Mouse (Mus musculus) embryonic facial prominence, embryonic 11.5 days (tissue): ENCODE measurements around the gene Usp48. TPM values are rescaled to one million over a fixed set of nuclear protein-coding genes. Genes with fewer than 3 reads are reported as not detected.

Source experiments
- ATAC-seq: fragments of 200-750 bp; cut with Nextera tagmentation; replicated peaks from 2 replicates; pipeline ENCODE4 v1.8.0; 2017; ENCODE audit warnings: low read depth; ENCODE audit not compliant: insufficient number of reproducible peaks, low FRiP score, low TSS enrichment
- DNase-seq: peaks from one replicate; pipeline ENCODE4 v3.0.0-alpha.2; 2015; ENCODE audit warnings: low spot score
- H3K27ac ChIP-seq: fragments of 300-500 bp; sonication (generic); replicated peaks from 2 replicates; pipeline ENCODE4 v1.5.1; 2014; ENCODE audit warnings: mild to moderate bottlenecking, low read depth, low read length, control low read depth
- H3K27me3 ChIP-seq: fragments of 300-500 bp; sonication (generic); 2 replicates; pipeline ENCODE4 v1.6.1; 2014; ENCODE audit warnings: mild to moderate bottlenecking, low read length, moderate library complexity, mixed read lengths; ENCODE audit not compliant: control insufficient read depth, insufficient read depth
- H3K36me3 ChIP-seq: fragments of 300-500 bp; sonication (generic); replicated peaks from 2 replicates; pipeline ENCODE4 v1.6.1; 2014; ENCODE audit warnings: low read depth, mild to moderate bottlenecking, low read length, moderate library complexity, mixed read lengths; ENCODE audit not compliant: control insufficient read depth, insufficient read depth
- H3K4me1 ChIP-seq: fragments of 300-500 bp; sonication (generic); 2 replicates; pipeline ENCODE4 v1.6.1; 2014; ENCODE audit warnings: low read length, mixed read lengths; ENCODE audit not compliant: control insufficient read depth, insufficient read depth
- H3K4me2 ChIP-seq: fragments of 300-500 bp; sonication (generic); 2 replicates; pipeline ENCODE4 v1.6.1; 2014; ENCODE audit warnings: low read depth, mild to moderate bottlenecking, control low read depth, low read length, moderate library complexity
- H3K4me3 ChIP-seq: fragments of 300-500 bp; sonication (generic); 2 replicates; pipeline ENCODE4 v1.5.1; 2014; ENCODE audit warnings: low read depth, low read length, control low read depth
- H3K9ac ChIP-seq: fragments of 300-500 bp; sonication (generic); replicated peaks from 2 replicates; pipeline ENCODE4 v1.6.1; 2014; ENCODE audit warnings: mild to moderate bottlenecking, control low read depth, low read length
- H3K9me3 ChIP-seq: fragments of 300-500 bp; sonication (generic); replicated peaks from 2 replicates; pipeline ENCODE4 v1.6.1; 2016; ENCODE audit warnings: mild to moderate bottlenecking, low read length, inconsistent platforms, mixed read lengths; ENCODE audit not compliant: control insufficient read depth
- WGBS: fragments of 180-500 bp; shearing (Covaris S2); extraction: QIAGEN DNeasy Blood & Tissue Kit; methylation state at CpG from one replicate; pipeline ENCODE4 v1.1.7; 2014; 5-methylcytosine and 5-hydroxymethylcytosine counted together
- polyA plus RNA-seq: library from polyadenylated mRNA; unstranded; fragments of >200 nt; fragmentation: Nextera tagmentation; extraction: Ambion mirVana; gene quantifications from 2 replicates; pipeline ENCODE4 v1.2.1, GENCODE M21; 2014

Gene Usp48
- polyA plus RNA-seq, 1 experiment from 2014 or later = 76.7 TPM

DNA sequence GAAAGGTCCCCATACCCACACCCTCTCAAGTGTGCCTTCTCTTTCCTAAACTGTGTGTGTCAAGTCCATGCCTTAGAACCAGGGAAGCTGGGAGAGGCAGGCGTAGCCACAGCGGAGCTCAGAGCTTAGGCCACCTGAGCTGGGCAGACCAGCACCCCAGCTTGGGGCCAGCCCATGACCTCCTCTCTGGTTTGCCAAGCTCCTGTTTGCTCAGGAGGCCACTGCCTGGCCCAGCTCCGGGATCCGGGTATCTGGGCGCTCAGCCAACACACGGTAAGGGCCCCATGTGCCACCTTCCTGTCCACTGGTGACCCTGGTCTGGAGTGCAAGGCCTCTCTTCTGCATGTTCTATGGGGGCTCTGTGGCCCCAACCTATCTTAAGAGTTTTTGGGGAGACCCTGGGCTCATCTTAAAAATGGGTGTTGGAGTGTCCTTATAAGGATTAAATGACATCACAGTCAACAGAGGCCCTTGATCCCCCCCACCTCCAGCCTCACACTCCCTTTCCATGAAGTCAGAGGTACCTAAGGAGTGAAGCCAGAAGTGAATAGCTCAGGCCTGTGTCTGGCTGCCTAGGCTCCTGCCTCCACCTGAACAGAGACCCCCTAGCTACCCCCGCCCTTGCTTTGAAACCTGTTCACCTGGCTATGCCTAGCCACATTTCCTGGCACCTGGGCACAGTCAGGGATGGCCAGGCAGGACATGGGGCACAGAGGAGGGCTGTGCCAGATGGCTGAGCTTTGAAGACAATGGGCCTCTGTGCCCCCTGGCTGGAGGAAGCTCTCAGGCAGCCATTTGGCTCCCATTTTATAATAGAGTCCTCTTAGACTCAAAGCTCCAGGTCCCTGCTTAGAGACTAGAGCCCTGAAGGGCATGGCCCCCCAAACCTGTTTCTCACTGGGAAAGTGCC lies 104.8 kb downstream of the Usp48 start:
- DNase-seq (no peak), ATAC-seq (no peak)
- Histone ChIP-seq H3K27ac (no peak overlapping the region), H3K9me3 (no peaks in the 10 kb centered on the region), H3K9ac (no peak overlapping the region), H3K27me3 (no peaks in the 10 kb centered on the region), H3K4me2 (no peak overlapping the region), H3K4me1 (no peaks in the 10 kb centered on the region), H3K4me3 (no peak overlapping the region), H3K36me3 (no peaks in the 10 kb centered on the region)
- 87% methylated on average over 7 of the region's 7 CpGs for WGBS

DNA sequence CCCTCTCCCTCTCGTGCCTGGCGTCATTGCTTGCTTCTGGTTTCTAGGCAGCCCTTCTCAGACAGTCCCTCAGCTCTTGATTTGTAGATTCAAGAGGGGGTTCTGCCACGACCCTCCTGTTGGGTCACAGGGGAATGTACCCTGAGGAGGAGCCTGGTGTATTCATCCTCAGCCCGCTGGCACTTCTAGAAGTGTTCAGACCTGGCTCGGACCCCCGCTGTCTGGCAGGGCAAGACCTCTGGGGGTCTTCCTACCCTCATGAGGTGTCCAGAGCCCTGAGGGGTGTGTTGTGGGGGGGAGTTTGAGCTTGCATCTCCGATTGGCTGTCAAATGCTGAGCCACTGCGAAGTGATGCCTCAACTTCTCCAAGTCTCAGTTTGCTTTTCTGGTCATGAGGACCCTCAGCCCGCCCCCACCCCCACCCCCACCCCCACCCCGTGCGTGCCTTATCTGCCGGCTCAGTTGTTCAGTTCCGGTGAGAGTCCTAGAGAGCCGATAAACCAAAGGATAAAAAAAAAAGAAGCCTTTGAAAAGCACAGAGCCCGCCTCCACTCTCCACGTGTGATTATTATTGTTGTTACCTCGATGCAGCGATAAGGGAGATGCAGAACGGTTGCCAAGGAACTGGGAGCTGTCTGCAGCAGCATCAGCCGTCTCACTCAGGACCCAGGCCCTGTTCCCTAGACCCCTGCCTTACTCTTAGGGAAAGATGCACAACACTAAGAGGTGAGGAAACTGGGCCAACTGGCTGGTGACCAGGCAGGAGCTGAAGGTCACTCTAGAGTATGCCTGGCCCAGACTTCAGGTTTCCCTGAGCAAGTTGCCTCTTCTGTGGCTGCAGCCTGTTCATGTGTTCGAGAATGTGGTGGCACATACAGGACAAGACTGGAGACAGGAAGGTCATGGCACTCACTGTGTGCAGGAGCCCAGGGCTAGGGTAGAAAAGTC lies 106.0 kb downstream of the Usp48 start:
- Histone ChIP-seq H3K9ac (no peak overlapping the region), H3K36me3 (no peaks in the 10 kb centered on the region), H3K4me1 (no peaks in the 10 kb centered on the region), H3K4me3 (no peak overlapping the region), H3K27me3 (no peaks in the 10 kb centered on the region), H3K9me3 (no peaks in the 10 kb centered on the region), H3K4me2 (no peak overlapping the region), H3K27ac (no peak overlapping the region)
- WGBS = 78% methylated on average over 21 of the region's 21 CpGs
- no peak for ATAC-seq
- no peak for DNase-seq

DNA sequence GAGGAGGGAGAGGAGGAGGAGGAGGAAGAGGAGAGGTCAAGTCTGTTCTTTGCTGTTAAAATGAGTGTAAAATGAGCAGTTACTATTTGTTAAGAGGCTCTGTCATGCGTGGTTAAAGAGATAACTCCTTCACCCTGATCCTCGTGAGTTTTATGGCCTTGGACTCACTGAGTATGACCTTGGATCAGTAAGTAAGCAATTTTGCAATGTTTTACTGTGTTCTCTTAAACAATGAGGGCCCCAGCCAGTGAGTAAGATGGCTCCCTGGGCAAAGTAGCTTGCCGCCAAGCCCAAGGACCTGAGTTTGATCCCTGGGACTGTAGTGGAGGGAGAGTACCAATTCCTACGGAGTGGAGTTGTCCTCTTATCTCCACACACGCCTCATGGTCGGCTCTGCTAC lies 107.4 kb downstream of the Usp48 start:
- Histone ChIP-seq H3K27me3 (no peaks in the 10 kb centered on the region), H3K4me2 (no peak overlapping the region), H3K9me3 (no peaks in the 10 kb centered on the region), H3K4me1 (no peaks in the 10 kb centered on the region), H3K27ac (no peak overlapping the region), H3K4me3 (no peak overlapping the region), H3K9ac (no peak overlapping the region), H3K36me3 (no peaks in the 10 kb centered on the region)
- 69% methylated on average over 6 of the region's 6 CpGs for WGBS
- no peak for DNase-seq
- ATAC-seq = no peak

DNA sequence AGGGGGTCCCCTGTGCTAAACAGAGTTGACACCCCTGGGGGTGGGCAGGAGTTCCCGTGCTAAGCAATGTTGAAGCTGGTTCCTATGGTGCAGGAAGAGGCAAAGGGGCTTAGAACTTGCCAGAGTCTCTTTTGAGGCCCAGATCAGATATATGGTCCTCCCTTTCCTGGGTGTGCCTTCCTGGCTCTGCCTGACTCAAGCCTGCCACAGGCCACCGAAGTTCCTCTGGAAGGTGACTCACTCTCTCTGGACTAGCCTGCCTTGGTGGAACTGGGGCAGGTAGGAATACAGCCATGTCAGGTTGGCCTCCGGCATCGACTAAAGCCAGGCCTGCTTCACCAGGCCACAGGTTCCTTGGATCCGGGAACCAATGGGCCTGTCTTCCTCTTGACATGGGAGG lies 109.5 kb downstream of the Usp48 start:
- WGBS = 93% methylated on average over 5 of the region's 5 CpGs
- no peaks in the 10 kb centered on the region for H3K27me3 ChIP-seq
- H3K9ac ChIP-seq = no peak overlapping the region
- H3K36me3 ChIP-seq = no peaks in the 10 kb centered on the region
- no peak overlapping the region for H3K27ac ChIP-seq
- H3K4me1 ChIP-seq = peaks cover 3% of the 10 kb centered on the region; the same call in 1 of the 2 replicates
- DNase-seq (no peak), ATAC-seq (no peak)
- H3K4me3 ChIP-seq = no peak overlapping the region
- H3K9me3 ChIP-seq = no peaks in the 10 kb centered on the region
- no peak overlapping the region for H3K4me2 ChIP-seq

DNA sequence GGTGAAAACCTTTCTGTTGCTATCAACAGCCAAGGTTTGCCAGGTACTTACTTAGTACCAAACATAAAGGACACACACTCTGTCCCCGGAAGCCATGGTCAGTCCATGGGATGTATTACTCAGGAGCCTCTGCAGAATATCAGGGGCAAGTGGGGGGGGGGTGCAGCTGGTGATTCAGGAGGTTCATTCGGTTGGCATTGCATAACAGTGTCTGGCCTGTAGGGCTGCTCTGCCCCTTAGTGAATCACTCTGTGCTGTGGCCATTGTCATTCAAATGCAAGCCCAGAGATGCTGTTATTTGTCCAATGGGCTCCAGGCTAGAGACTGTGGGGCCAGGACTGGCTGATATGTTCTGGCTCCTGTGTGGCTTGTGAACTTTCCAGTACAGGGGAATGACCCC lies 111.0 kb downstream of the Usp48 start:
- H3K4me1 ChIP-seq = peaks cover 3% of the 10 kb centered on the region; the same call in 1 of the 2 replicates
- no peak overlapping the region for H3K9ac ChIP-seq
- H3K27ac ChIP-seq = no peak overlapping the region
- no peaks in the 10 kb centered on the region for H3K36me3 ChIP-seq
- no peak overlapping the region for H3K4me2 ChIP-seq
- DNase-seq (no peak), ATAC-seq (no peak)
- no peak overlapping the region for H3K4me3 ChIP-seq
- H3K9me3 ChIP-seq = no peaks in the 10 kb centered on the region
- no peaks in the 10 kb centered on the region for H3K27me3 ChIP-seq
- 67% methylated on average over 2 of the region's 2 CpGs for WGBS

DNA sequence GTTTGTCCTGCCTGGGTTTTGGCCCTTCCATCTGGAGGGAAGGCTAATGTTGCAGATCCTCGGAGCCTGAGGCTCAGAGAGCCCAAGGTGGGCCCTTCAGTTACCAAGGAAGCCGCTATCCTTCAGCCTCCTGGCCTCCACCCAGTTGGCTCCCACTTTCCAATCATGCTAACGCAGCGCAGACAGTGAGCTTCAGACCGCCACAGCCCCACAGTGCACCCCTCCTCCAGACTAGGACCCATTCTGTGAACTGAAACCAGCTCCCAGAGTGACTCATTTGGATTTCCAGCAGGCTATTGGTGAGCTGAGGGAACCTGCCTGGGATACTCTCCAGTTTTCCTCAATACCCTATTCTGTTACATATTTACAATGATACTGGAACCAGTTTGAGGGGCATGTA lies 111.8 kb downstream of the Usp48 start:
- no peak for DNase-seq
- H3K9ac ChIP-seq = no peak overlapping the region
- peaks cover 3% of the 10 kb centered on the region; the same call in 1 of the 2 replicates for H3K4me1 ChIP-seq
- H3K27ac ChIP-seq = no peak overlapping the region
- H3K36me3 ChIP-seq = no peaks in the 10 kb centered on the region
- H3K4me3 ChIP-seq = no peak overlapping the region
- ATAC-seq = no peak
- no peak overlapping the region for H3K4me2 ChIP-seq
- H3K27me3 ChIP-seq = no peaks in the 10 kb centered on the region
- no peaks in the 10 kb centered on the region for H3K9me3 ChIP-seq
- WGBS = 88% methylated on average over 5 of the region's 5 CpGs

DNA sequence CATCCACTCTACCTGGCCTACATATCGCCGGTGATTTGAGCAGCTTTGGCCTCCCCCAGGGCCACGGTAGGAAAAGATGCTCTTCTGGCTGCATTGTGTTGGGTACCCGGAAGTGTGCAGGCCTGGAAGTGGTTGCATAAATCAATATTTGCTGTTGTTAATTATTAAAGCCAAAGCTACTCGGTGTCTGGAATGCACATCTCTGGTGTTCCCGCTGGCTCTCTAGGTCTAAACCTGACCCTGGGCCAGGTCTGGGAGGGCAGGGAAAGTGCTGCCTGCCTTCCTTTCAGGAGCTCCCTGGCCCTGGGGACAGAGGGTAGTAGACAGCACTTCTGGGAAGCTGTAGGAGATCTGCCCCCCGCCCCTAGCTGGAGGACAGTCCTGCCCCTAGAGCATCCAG lies 113.0 kb downstream of the Usp48 start:
- no peak overlapping the region for H3K27ac ChIP-seq
- ATAC-seq (no peak), DNase-seq (no peak)
- WGBS = 73% methylated on average over 7 of the region's 7 CpGs
- H3K36me3 ChIP-seq = no peaks in the 10 kb centered on the region
- H3K4me2 ChIP-seq = no peak overlapping the region; the same call in 1 of the 2 replicates
- peak overlapping the region; percentile 32; the same call in 1 of the 2 replicates for H3K9ac ChIP-seq
- no peak overlapping the region for H3K4me3 ChIP-seq
- H3K4me1 ChIP-seq = peaks cover 3% of the 10 kb centered on the region; the same call in 1 of the 2 replicates
- H3K9me3 ChIP-seq = no peaks in the 10 kb centered on the region
- H3K27me3 ChIP-seq = no peaks in the 10 kb centered on the region
